Mouse (Mus musculus): Measurements from ENCODE around the gene Hist1h2ac. TPM values are rescaled to one million over a fixed set of nuclear protein-coding genes. Genes with fewer than 3 reads are reported as not detected.
"Not testable (repeated sequence)": the region's sequence is repeated elsewhere in the genome, so short reads cannot be mapped to it uniquely, and the experiment has no call there.

Gene Hist1h2ac
- polyA plus RNA-seq, 1 experiment = 0.59 TPM

DNA sequence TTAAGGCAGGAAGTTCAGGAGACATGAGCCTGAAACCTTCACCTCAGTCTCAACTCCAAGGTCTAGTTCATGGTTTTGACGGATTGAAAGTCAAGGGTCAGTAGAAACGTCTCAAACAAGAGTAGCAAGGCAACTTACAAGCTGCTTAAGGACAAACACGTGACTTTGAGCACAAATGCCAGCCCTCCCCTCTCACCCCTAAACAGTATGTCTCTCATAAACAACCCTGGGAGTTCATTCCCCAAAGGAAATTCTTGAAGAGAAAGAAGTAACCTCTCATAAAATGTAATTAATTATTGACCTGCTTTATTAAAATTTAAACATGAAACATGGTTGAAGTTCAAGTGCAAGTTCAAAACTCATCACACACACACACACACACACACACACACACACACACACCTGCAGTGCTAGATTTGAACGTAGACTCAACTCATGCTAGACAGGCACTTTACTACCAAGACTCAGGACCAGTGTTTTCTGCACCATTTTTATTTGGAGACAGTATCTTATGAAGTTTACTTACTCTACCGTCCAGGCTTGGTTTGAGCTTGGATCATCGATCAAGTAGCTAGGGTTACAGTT is 10.2 kb upstream of the Hist1h2ac start:
- Histone ChIP-seq H3K27ac (replicated peaks; ENCODE audit: low read depth, low read length) (no peak overlapping the region), H3K4me1 (ENCODE audit: control insufficient read depth, insufficient read depth, insufficient read length, low read length) (no peaks in the 10 kb centered on the region; the same call in 1 of the 2 replicates), H3K4me3 (ENCODE audit: insufficient read depth, low read depth, low read length) (no peak overlapping the region)

DNA sequence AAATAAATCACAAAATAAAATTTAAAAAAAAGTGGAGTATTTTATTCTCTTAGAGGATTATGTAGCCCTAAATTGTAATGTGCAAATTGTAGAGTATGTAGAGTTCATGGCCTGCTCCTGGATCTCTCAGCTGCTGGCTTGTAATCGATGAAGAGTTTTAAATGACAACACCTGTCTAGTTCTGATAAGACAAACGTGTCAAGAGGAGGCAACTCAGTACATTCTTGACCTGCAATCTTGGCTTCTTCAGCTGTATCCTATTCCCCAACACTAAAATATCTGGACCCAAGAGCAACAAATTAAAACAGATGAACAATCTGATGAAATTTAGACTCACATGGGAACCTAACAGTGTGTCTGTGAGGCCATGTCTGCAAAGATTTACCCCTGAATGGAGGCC is 5.7 kb upstream of the Hist1h2ac start:
- Histone ChIP-seq H3K4me1 (ENCODE audit: control insufficient read depth, insufficient read depth, insufficient read length, low read length) (peaks cover 2% of the 10 kb centered on the region), H3K4me3 (ENCODE audit: insufficient read depth, low read depth, low read length) (no peak overlapping the region), H3K27ac (replicated peaks; ENCODE audit: low read depth, low read length) (no peak overlapping the region)

DNA sequence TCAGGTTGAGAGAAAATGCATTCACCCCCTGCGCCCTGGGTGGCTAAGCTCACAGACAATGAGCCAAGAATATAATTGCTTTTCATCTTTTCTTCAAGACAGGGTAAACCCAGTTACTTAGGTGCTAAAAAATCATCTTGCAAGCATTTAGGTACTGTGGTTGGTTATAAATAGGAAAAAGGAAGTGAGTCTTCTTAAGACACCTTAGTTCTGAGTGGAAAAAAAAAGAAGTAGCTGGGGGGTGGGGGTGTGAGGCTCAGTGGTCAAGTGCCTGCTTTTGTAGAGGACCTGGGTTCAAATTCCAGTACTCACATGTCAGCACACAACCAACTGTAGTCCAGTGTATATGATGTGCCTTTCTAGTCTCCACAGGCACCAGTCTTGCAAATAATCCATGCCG is 5.2 kb upstream of the Hist1h2ac start:
- peaks cover 2% of the 10 kb centered on the region for H3K4me1 ChIP-seq (ENCODE audit: control insufficient read depth, insufficient read depth, insufficient read length, low read length)
- H3K27ac ChIP-seq (replicated peaks; ENCODE audit: low read depth, low read length) = no peak overlapping the region
- no peak overlapping the region for H3K4me3 ChIP-seq (ENCODE audit: insufficient read depth, low read depth, low read length)

DNA sequence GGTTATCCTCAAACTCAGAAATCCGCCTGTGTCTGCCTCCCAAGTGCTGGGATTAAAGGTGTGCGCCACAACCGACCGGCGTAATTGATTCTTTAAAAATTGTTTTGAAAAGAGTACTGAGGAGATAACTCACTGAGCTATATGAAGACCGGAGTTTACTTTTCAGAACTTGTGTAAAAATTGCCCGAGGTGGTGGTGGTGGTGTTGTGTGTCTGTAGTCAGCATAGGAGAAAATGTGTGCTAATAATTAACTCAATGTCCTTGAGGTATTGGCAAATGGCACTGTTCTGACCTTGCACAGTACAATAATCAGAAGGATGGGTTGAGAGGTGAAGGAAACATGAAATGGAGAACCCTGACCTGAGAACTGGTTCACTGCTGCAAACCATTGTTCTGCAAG is 4.2 kb upstream of the Hist1h2ac start:
- peaks cover 2% of the 10 kb centered on the region for H3K4me1 ChIP-seq (ENCODE audit: control insufficient read depth, insufficient read depth, insufficient read length, low read length)
- no peak overlapping the region for H3K27ac ChIP-seq (replicated peaks; ENCODE audit: low read depth, low read length)
- H3K4me3 ChIP-seq (ENCODE audit: insufficient read depth, low read depth, low read length) = no peak overlapping the region

DNA sequence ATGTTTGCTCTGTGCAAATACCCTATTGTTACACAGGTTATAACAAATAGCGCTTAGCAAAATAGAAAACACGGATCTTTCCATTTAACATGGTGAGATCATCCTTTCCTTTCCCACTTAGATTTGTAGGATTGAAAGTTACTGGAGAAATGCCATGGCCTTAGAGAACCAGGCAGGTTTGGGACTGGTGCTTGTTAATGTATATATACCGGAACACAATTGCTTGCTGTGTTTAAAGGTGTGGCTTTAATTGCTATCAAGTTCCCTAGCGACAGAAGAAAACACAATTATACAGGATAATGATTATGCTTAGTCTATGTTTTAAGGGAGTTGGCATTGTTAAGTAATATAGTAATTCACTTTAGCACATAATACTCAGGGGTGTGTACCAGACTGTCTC is 3.4 kb upstream of the Hist1h2ac start:
- no peak overlapping the region for H3K27ac ChIP-seq (replicated peaks; ENCODE audit: low read depth, low read length)
- peaks cover 2% of the 10 kb centered on the region for H3K4me1 ChIP-seq (ENCODE audit: control insufficient read depth, insufficient read depth, insufficient read length, low read length)
- no peak overlapping the region for H3K4me3 ChIP-seq (ENCODE audit: insufficient read depth, low read depth, low read length)

DNA sequence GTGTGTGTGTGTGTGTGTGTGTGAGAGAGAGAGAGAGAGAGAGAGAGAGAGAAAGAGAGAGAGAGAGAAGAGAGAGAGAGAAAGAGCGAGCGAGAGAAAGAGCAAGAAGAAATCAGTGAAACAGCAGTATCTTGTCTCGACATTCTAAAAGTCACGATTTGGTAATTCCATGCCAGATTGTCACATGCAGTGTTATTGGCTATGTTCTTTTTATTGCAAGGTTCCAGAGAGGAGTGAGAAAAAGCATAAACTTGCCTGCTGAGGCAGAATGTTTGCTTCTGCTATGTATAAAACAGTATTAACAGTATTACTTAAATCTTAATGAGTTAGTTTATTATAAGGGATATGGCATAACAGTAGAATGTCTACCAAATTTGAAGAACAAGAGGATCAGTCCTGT is 2.2 kb upstream of the Hist1h2ac start:
- Histone ChIP-seq H3K27ac (replicated peaks; ENCODE audit: low read depth, low read length) (peak overlapping the region; percentile 75), H3K4me3 (ENCODE audit: insufficient read depth, low read depth, low read length) (peak overlapping the region; percentile 60)

DNA sequence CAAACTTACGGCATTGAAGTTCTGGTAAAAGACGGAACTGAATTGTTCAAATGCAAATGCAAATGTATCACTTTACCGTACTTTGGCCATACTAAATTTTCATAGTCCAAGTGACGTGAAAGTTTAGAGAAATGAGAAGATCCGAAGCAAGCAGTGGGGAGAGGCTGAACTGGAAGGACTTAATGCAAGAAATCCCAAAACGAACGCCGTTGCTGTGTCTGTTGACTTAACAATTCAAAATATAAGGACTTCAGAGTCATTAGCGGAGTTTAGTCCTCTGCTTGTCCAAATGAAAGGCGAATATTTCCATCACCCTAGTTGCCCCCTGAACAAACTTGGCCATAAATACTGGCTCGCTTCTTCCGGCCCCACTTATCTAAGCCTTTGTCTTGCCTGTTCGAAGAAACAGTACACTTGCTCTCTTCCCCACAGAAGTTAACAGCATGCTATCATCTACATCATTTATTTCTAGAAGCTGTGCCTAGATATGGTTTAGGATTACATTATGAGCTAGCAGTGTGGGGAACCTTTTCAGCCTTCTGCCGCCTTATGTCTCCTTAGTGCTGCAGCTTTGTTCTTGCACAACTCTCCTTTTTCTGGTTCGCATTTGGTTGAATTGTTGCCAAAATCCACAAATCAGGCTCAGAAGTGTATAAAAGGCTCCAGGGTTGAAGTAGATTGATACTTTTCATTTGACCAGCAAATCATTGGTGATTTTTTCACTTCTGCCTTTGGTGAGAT is 1.5 kb upstream of the Hist1h2ac start:
- peak overlapping the region; percentile 75 for H3K27ac ChIP-seq (replicated peaks; ENCODE audit: low read depth, low read length)
- peak overlapping the region; percentile 60 for H3K4me3 ChIP-seq (ENCODE audit: insufficient read depth, low read depth, low read length)
- H3K4me1 ChIP-seq (ENCODE audit: control insufficient read depth, insufficient read depth, insufficient read length, low read length) = peaks cover 2% of the 10 kb centered on the region; the same call in 1 of the 2 replicates

More for the DNA sequence above, 2.2 kb upstream of the Hist1h2ac start:
- H3K4me1 ChIP-seq (ENCODE audit: control insufficient read depth, insufficient read depth, insufficient read length, low read length) = peaks cover 2% of the 10 kb centered on the region

DNA sequence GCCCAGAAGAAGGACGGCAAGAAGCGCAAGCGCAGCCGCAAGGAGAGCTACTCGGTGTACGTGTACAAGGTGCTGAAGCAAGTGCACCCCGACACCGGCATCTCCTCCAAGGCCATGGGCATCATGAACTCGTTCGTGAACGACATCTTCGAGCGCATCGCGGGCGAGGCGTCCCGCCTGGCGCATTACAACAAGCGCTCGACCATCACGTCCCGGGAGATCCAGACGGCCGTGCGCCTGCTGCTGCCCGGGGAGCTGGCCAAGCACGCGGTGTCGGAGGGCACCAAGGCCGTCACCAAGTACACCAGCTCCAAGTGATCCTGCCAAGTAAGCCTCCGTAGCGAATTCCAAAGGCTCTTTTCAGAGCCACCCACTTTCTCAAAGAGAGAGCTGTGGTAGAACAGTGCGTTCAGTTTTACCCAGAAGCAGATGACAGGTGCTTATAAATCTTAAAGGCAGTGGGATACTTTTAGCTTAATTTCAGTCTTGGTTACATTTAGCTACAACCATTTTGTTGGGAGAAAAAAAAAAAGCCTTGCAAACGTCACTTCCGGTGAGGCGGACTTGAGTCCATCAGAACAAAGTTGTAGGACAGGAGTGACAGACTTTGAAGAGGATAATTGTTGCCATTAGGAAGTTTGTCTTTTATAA is 672 bp upstream of the Hist1h2ac start:
- peak overlapping the region; percentile 82 for H3K27ac ChIP-seq (replicated peaks; ENCODE audit: low read depth, low read length)
- H3K4me3 ChIP-seq (ENCODE audit: insufficient read depth, low read depth, low read length) = peak overlapping the region; percentile 60
- H3K4me1 ChIP-seq (ENCODE audit: control insufficient read depth, insufficient read depth, insufficient read length, low read length) = not testable (repeated sequence)

DNA sequence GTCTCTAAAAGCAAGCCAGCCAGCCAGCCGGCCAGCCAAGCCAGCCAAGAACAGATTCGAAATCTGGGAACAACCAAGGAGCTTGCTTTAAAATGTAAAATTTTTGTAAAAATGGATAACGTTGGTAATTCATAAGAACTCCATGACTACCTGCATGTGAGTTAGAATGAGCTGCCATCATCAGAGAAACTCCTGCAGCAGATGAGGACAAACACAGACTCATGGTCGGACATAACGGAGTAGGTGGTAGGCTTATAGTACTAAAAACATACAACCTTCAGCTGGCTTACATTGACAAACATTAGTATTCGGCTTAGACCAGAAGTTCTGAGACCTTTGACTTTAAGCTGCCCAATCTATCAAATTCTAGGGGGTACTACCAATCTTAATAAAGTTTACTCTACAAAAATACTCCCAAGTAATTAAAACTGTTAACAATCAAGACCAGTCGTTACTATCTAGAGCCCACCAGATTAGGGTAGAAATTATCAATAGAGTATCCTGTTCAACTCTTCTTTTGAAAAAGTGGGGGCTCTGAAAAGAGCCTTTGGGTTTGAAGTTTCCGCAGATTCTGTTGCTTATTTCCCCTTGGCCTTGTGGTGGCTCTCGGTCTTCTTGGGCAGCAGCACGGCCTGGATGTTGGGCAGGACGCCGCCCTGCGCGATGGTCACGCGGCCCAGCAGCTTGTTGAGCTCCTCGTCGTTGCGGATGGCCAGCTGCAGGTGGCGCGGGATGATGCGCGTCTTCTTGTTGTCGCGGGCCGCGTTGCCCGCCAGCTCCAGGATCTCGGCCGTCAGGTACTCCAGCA is 597 bp downstream of the Hist1h2ac start:
- H3K4me1 ChIP-seq (ENCODE audit: control insufficient read depth, insufficient read depth, insufficient read length, low read length); H3K27ac ChIP-seq (replicated peaks; ENCODE audit: low read depth, low read length): not testable (repeated sequence)
- peak overlapping the region; percentile 59; the same call in 1 of the 2 replicates for H3K4me3 ChIP-seq (ENCODE audit: insufficient read depth, low read depth, low read length)

DNA sequence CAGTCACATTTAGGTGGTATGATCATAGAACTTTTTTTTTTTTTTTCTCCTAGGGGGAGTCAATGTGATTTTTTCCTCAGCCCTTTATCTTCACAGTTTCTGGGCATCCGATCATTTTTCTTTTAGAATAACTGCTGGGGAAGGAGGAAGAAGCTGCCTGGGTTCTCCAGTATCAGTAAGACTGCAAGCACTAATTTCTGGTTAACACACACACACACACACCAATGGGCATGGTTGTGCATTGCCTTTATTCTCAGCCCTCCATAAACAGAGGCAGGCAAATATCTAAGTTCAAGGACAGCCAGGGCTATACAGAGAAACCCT is 1.2 kb downstream of the Hist1h2ac start:
- Histone ChIP-seq H3K27ac (replicated peaks; ENCODE audit: low read depth, low read length) (no peak overlapping the region), H3K4me3 (ENCODE audit: insufficient read depth, low read depth, low read length) (no peak overlapping the region), H3K4me1 (ENCODE audit: control insufficient read depth, insufficient read depth, insufficient read length, low read length) (peaks cover 2% of the 10 kb centered on the region; the same call in 1 of the 2 replicates)

DNA sequence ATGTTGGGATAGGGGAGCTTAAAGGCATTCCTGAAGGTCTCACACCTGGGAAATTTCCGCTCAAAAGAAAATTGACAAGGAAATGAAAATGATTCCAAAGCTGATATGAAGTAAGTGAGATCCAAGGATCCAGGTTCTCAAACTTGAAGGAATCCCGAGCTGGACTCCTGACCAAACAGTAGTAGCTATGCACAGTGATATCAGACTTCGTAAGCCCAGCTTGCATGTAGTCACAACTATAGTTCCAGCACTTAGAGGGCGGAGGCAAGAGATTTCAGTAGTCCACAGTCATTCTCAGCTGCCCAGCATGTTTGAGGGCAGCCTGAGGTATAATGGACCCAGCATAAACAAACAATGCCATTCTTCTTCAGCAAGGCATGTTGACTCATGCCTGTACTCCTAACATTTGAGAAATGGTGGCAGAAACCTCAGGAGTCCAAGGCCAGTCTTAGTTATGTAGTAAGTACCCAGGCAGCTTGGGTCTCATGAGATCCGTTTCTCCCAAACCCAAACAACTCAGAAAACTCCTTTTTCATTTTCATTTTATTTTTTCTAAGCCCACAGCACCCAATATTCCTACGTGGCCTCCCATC is 1.7 kb downstream of the Hist1h2ac start:
- Histone ChIP-seq H3K4me3 (ENCODE audit: insufficient read depth, low read depth, low read length) (no peak overlapping the region), H3K4me1 (ENCODE audit: control insufficient read depth, insufficient read depth, insufficient read length, low read length) (peaks cover 2% of the 10 kb centered on the region; the same call in 1 of the 2 replicates), H3K27ac (replicated peaks; ENCODE audit: low read depth, low read length) (no peak overlapping the region)

DNA sequence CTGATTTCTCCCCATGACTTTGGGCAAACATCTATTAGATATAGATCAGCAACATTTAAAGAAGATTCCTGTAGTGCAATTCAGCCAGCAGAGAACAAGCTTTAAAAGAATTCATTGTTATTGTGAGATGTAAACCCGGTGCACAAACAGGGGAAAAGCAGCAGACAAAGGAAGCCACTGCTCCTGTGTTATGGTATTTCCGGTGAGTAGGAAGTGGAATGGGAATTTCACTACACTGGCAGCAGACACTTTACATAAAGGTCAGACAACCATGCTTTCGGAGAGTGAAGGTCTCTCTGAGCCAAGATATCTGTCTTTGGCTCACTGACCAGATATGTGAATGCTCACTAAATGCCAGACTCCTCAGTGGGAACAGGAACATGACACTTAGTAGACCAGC is 21.2 kb downstream of the Hist1h2ac start:
- H3K4me1 ChIP-seq (ENCODE audit: control insufficient read depth, insufficient read depth, insufficient read length, low read length) = no peaks in the 10 kb centered on the region
- no peak overlapping the region for H3K4me3 ChIP-seq (ENCODE audit: insufficient read depth, low read depth, low read length)
- no peak overlapping the region for H3K27ac ChIP-seq (replicated peaks; ENCODE audit: low read depth, low read length)

DNA sequence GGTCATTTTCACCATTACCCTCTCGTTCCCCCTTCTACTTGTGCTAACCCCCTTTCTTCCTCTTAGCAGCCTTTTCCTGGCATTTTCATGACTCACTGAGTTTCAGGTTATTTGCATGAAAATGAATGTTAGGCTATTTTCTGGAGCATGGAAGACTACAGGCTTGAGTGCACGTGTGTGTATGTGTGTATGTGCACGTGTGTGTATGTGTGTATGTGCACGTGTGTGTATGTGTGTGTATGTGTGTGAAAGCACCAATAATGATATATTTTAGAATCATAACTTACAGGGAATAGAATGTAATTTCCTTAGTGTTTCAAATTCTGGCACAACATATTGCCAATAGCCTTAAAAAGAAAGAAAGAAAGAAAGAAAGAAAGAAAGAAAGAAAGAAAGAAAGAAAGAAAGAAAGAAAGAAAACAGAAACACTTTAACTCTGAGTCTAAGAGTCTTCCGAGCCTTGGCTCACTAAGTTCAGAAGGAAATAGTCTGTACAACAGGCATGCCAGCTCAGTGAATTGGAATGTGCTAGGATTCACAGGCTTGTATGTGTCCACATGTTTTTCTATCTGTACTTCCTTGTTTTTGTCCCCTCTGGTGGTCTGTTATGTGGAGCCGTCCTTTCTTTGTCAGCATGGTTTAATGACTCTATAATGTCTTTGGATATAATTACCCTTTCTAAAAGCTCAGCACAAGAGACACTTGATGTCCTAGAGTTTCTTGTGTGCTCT is 23.9 kb downstream of the Hist1h2ac start:
- H3K4me3 ChIP-seq (ENCODE audit: insufficient read depth, low read depth, low read length) = no peak overlapping the region
- H3K4me1 ChIP-seq (ENCODE audit: control insufficient read depth, insufficient read depth, insufficient read length, low read length) = no peaks in the 10 kb centered on the region
- H3K27ac ChIP-seq (replicated peaks; ENCODE audit: low read depth, low read length) = no peak overlapping the region
